Mouse (Mus musculus) c-Kit-negative CD71-positive TER-119-positive erythroid progenitor cells, embryonic 14.5 days (primary cell): Measurements from ENCODE around the gene Cfl1.

Source experiments
- DNase-seq: peaks from one replicate; pipeline ENCODE4 v3.0.0-alpha.2; 2013; ENCODE audit warnings: low read depth, low spot score

Gene Cfl1

DNA sequence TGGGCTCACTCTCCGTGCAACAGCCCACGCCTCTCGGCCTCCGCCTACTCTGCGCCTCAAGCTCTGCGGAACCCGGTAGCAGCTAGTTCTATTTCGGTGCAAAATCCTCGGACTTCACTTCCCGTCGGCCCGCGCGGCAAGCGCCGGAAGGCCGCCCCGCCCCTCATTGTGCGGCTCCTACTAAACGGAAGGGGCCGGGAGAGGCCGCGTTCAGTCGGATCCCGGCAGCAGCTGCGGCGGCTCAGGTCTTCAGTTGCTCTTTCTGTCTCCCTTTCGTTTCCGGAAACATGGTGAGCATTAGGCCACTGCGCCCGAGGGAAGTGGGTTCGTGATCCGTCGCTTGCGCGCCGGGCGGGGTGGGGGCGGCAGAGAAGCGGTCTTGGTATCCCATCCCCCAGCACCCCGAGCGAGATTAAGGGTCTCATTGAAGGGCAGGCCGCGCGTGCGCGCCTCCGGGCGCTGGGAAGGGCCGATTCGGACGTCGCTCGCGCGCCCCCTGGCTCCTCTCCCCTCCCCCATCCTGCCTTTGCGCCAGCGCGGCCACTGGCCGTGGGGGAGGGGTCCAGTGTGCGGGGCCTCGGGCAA, at the start of gene Cfl1:
Gene Cfl1, plus strand, starts transcription at position 143 of the 585 bp plus-strand sequence.
- DNase-seq, result peak; percentile 84

DNA sequence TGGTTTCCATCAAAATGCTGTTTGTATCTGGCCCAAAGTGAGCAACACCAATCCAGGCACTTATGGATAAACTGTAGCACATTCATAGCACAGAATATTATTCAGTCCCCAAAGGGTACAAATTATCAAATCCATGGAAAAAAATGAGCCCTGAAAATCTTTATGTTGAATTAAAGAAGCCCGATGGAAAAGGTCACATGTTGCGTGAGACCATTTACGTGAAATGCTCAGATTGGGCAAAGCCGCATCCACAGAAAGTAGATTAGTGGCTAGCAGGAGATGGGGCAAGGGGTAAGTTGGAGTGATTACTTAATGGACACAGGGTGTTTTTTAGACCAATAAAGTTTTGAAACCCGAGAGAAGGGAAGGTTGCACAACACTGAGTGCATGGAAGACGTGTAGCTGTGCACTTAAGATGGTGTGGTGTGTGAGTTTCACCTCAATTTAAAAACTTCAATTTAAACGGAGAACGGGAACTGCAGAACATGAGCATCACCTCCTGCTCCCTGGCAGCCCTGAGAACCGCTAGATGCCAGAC, 45.8 kb upstream of the Cfl1 start:
- DNase-seq, result no peak

DNA sequence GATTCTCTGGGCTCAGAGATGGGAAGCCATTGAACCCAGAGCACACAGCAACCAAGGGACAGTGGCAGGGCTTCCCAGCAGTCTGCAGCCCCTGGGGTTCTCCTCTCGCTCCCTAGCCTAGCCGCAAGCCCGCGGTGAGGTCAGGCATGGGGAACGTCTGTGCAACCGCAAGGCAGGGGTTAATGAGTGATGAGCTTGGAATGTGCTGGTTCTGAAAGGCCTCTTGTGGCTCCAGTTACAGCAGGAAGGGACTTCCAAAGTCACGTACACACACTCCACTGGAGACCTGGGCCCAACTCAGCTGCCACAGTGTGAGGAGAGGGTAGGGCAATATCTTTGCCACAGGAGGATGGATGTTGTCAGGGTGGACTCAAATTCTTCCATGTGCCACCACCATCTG, 45.3 kb upstream of the Cfl1 start:
- no peak for DNase-seq

DNA sequence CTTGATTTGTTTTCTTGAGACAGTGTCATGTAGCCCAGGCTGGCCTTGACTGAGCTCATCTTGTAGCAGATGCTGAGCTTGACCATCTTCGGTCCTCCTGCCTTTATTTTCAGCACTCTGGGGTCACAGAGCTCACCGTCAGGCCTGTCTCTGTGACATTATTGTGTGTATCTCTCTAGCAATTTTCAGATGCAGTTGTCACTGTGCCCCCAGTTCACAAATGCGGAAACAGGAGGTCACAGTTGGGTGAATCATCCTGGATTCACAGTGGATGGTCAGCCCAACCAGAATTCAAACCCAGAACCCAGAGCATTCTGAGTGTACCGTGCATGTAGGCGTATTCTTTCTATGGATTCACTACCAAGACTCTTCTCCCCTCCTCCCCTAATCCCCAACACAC, 44.5 kb upstream of the Cfl1 start:
- DNase-seq, result no peak

DNA sequence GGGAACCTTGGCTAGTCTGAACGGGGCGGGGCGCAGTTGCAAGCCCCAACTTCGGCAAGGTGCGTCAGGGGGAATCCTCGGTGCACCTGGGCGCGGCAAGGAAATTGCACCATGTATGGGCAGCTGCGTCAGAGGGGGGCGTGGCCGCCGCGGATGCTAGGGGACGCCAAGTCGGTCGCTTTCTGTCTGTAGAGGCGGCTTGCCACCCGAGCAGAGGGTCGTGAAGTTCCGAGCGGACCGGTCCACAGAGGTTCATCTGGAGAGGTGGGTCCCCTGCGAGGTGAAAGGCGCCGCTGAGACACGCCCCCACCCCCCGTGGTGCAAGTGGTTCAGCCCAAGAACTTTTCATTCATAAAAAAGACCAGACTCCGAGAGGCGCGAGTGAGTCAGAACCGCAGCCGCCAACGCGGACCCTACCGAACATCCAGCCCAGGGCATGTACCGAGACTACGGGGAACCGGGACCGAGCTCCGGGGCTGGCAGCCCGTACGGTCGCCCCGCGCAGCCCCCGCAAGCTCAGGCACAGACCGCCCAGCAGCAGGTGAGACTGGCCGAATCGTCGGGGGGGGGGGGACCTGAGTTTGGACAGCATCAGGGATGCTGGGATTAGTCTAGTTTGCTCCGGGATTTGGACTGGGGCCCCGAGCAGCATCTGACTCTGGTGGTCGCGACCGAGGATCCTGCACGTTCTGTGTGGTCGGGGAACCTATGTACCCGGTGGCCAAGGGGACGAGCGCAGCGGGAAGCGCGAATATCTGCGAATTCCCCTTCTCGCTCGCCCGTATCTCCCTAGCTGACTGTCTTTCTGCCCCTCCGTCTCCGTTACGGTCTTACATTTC, 42.5 kb upstream of the Cfl1 start, which contains the start of gene Fosl1:
Gene Fosl1, plus strand, starts transcription at position 33 of the 839 bp plus-strand sequence.
- DNase-seq, result no peak

DNA sequence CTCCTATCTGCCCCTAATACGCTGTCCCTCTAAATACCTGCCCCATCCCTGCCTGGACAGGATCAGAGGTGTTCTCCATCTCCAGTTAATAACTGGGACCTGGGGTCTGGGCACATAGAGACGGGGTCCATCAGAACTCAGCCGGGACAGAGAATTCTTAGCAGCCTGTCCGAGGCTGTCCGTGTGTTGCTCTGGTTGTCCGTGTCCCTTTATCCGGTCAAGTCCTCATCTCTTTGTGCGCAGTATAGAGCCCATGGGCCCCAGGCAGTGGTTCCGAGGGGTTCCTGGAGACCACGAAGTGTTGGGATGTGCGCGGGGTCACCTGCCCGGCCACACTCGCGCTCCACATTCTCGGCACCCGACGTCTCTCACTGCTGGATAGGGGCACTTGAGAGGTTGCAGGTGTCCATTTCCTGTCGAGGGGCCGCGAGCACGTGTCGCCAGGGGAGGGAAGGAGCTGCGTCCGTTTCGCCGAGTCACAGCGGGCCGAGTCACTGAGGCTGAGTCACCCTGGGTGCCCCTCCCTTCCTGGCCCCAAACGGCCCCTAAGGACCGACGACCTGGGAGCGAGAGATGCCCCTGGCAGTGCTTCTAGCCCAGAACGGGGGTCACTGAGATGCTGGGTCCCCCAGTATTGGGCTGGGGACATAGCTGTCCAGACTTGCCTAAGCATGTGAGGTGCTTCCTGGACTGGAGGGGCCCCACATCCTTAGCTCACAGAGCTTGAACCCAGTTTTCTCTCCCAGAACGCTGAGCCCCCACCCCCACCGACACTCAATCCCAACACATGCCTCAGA, 41.7 kb upstream of the Cfl1 start:
- DNase-seq, result no peak

DNA sequence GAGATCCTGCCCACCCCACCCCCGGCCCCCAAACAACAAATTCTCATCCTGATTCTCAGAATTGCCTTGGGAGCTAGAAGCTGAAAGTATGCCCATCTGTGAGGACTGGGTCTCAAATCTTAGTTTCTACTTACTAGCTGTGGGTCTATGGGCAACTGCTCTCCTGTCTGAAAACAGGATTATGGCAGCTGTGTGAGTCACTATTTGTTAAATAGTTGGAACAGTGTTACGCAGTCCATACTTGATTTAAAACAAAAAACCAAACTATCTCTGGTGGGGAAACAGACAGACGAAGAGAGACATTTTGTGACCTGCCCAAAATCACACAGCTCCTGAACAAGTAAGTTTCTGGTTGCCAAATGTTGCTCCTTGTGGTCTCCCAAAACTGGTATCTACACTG, 40.6 kb upstream of the Cfl1 start:
- DNase-seq, result no peak

DNA sequence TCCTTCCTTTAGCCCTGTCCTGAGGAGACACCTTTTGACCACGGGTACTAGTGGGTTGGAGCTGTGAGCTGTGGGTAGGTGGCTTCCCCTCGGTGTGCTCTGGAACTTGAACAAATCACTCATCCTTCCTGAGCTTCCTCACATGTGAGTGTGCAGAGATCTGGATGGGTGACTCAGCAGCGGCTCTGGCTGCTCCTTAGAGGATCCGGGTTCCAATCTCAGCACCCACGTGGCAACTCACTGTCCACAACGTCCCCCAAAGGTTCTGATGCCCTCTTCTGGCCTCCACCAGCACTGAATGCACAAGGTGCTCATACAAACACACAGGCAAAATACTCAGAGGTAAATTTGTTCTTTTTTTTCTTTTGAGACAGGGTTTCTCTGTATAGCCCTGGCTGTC, 38.5 kb upstream of the Cfl1 start:
- DNase-seq, result no peak

DNA sequence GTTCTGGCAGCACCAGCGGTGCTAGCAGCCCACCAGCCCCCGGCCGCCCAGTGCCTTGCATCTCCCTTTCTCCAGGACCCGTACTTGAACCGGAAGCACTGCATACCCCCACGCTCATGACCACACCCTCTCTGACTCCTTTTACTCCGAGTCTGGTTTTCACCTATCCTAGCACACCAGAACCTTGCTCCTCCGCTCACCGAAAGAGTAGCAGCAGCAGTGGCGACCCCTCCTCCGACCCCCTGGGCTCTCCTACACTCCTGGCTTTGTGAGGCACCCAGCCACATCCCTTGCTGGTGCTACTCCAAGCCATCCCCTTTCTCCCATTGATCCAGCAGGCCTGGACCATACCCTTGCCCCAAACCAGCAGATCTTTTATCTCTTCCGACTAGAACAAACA, 35.2 kb upstream of the Cfl1 start:
- no peak for DNase-seq

DNA sequence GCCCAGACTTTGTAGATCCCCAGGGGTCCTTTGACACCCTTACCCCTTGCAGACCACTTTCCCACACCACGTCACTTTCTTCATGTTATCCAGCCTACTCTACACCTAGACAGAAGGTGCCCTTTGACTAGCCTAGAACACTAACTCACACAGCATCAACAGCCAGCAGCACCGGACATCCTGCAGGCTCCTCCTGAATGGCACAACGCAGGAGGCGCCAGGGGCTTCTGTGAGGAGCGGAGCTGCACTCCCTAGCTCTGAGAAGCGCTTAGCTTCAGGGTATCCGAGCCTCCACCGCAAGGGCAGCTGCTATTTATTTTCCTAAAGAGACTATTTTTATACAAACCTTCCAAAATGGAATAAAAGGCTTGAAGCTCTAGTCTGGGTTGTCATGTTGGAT, 34.7 kb upstream of the Cfl1 start:
- no peak for DNase-seq

DNA sequence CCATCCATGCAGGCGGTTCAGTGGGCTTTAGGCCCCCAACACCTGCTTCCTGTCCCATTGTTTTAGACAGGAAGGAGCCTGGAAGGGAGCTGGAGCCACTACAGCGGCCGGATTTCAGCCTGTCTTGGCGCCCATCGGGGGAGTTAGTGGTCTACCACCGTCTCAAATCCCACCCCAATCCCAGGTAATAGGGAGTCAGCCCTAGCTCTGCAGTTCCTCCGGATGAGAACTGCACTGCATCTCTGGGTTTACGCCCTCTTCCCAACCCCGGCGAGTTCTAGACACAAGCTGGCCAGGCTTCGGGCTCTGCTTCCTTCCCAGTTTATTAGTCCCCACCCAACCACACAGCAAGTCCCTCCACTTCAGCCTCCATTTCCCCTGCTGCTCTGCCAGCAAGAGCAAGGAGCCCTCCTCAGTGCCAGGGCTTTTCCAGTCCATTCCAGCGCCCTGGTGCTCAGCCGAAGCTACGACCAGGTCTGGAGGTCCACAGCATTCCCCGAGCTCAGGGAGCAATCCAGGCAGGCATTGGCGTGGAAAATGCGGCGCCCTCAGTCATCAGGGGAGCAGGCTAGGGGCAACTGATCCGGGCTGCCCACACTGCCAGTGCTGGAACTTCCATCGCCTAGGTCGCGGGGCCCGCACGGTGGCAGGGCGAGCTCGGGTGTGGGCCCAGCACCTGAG, 33.9 kb upstream of the Cfl1 start:
- no peak for DNase-seq

DNA sequence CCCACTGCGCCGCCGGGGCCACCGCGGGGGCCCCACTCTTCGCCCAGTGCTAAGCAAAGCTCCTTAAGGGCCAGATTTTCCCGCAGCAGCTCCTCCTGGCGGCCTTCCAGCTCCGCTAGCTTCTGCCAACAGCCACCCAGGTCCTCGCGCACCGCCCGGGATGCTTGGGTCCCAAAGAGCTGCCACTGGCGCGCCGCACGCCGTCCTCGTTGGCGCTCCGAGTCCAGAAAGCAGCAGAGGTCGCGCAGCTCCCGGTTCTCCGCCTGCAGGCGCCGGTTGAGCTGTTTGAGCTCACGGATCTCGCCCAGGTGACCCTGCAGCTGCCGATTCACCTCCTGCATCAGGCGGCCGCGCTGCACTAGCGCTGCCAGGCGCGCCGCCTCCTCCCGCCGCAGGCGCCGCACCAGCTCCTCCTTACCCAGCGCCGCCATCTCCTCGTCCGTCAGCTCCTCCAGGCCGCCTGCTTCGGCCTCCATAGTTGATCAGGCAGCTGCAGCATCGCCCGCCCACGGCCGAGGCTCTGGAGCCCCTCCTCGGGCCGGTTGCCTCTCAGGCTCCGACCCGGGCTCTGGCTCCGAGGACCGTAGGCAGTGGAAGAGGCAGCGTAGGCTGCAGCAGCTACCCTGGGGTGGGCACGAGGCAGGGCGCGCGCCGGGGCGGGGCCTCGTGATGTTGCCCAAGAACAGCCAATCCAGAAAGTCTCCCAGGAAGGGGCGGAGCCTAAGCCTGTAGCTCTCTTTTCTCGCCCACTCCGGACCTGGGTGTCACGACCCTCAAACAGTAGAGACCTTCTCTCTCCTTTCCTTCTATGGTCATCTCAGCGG, 33.1 kb upstream of the Cfl1 start:
- peak; percentile 80 for DNase-seq

DNA sequence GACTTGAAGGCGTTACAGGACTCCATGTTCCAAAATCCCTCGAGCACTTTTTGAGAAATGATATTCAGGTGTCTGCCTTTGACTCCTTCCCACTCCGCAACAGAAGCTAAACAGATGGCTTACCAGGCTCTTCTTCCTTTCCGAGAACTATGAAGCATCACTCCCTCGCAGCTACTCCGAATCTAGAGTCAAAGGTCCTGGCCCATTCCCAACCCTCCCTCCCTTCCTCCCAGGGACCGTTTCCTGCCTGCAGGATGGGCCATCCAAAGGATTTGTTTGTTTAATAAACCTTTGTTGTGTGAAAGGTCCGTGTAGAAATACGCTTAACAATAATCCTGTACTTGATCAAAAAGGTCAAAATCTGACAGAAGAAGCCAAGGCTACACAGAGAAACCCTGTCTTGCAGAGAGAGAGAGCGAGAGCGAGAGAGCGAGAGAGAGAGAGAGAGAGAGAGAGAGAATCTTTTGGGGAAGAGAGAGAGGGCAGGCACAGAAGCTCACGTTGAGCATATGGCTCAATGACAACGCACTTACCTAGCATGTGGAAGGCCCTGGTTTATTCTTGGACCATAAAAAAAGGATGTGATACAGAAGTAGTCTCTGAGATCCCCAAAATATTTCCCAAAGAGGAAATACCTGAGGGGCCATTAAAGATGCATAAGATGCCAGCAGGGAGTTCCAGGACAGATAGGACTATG, 32.4 kb upstream of the Cfl1 start, which contains the start of gene Ccdc85b:
Gene Ccdc85b, minus strand, starts transcription at position 149 of the 697 bp plus-strand sequence.
- no peak for DNase-seq

DNA sequence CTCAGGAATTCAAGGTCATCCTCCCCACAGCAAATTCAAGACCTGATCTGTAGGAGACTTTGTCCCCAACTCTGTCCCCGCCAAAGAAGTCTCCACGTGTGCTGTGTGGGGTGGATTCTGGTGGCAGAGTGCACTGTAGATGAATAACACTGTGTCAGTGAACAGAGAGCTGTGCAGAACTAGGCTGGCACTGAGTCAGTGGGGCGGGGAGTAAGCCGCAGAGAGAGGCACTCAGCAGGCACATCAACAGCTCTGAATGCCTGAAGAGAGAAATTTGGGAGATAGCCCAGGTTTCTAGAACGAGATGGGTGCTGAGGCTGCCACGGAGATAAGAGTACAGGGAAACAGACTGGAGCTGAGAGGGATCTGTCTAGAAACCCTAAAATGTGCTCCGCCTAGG, 31.2 kb upstream of the Cfl1 start:
- no peak for DNase-seq

DNA sequence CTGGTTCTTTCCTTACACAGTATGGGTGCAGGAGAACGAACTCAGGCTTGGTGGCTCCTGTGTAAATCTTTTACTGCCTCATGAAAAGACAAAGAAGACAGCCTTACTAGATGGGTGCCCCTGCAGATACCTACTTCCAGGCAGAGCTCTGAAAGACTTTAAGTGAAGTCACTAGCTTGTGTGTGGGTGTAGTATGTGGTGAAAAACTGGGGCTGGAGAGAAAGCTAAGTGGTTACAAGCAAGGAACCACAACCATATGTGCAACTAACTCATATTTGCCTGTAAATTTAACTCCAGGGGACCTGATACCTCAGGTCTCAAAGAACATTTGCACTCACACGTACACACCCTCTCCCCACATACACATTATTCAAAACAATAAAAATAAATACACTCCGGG, 30.4 kb upstream of the Cfl1 start:
- DNase-seq, result no peak

DNA sequence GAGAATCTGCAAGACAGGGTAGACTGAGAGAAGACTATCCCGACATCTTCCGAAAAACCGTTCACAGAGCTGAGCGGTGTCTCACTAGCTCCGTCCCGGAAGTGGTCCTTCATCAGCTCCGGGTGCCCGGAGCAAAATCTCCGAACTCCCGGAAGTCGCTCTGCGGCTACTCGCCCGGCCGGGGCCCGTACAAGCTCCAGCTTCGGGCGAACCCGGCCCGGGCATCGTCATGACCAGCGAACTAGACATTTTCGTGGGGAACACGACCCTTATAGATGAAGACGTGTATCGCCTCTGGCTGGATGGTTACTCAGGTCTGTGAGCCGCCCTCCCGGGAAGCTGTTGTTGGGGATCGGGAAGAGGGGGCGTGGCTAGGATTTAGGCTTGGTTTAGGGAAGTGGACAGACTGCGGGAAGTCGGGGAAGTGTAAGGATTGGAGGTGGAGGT, 29.8 kb upstream of the Cfl1 start, which contains the start of gene Fibp:
Gene Fibp, plus strand, starts transcription at position 151 of the 447 bp plus-strand sequence.
- DNase-seq, result peak; percentile 67

DNA sequence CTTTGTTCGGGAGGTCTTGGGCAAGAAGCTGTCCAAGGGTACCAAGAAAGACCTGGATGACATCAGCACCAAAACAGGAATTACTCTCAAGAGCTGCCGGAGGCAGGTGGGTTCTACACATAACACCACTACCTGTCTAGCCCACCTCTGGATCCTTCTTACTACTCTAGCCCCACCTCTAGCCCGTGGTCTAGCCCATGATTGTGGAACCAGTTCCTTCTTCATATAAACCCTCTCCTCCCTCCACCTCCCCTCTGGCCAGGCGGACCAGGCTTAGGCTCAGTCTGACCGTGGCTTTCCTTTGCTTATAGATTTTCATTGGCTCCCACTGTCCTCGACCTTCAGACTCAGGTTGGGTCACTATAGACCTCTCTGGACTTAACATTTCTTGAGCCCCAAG, 28.8 kb upstream of the Cfl1 start:
- no peak for DNase-seq

DNA sequence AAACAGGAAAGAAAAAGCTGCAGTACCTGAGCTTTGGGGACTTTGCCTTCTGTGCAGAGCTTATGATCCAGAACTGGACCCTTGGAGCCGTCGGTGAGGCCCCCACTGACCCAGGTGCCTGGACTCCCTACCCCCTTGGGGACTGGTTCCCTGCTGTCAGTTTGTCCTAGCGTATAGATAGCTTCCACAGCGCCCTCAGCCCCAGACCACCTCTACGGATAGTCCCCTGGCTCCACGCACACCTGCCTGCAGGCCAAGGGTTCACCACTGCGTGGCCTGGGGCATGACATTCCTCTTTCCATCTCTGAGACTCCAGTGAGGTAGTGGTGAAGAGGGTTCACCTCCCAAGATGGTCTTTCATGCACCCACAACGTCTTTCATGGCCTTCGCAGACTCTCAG, 27.0 kb upstream of the Cfl1 start:
- no peak for DNase-seq

DNA sequence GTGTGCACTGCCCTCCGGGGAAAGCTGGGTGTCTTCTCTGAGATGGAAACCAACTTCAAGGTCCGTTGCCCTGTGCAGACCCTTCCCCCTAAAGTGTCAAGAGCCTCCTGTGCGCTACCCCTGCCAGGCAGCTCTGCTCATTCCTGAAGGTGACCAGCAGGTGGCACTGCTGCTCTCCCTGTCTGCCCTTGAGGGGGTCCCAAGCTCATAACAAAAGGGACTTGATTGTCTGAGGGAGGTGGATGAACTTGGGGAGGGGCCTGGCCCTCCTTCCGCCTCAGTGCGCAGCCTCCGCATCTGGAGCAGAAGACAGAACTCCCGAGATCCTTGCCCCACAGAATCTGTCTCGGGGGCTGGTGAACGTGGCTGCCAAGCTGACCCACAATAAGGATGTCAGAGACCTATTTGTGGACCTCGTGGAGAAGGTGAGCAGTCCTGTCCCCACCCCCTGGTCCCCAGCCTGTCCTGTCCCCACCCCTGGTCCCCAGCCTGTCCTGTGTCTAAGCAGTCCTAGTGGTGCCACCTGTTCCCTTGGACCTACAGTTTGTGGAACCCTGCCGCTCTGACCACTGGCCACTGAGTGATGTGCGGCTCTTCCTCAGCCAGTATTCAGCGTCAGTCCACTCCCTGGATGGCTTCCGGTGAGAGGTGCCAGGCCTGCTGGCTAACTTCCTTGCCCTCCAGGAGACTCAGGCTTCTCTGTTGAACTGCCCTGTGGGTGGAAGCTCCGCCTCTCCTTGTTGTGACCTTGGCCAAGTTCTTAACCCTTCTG, 26.3 kb upstream of the Cfl1 start:
- no peak for DNase-seq
